Mouse (Mus musculus): ENCODE results near the gene Pdzk1. TPM values are rescaled to one million over a fixed set of nuclear protein-coding genes. Genes with fewer than 3 reads are reported as not detected.

The Pdzk1 gene
- polyA plus RNA-seq, 1 experiment from 2014 or later, result 0.21 TPM

- no peak overlapping the region for H3K4me2 ChIP-seq (replicated peaks; ENCODE audit: low read depth)
- no peak overlapping the region for H3K27ac ChIP-seq (replicated peaks)
- no peaks in the 10 kb centered on the region for H3K36me3 ChIP-seq (ENCODE audit: control insufficient read depth, insufficient read depth, low read length)
- DNase-seq (ENCODE audit: low spot score), result no peak
- no peak for ATAC-seq (ENCODE audit: low FRiP score, low TSS enrichment)
- no peak overlapping the region for H3K9ac ChIP-seq (ENCODE audit: low read length)
- no peaks in the 10 kb centered on the region for H3K4me1 ChIP-seq (replicated peaks; ENCODE audit: control insufficient read depth, insufficient read depth)
- H3K4me3 ChIP-seq (ENCODE audit: low read depth, low read length), result no peak overlapping the region
- TF ChIP-seq CTCF (IDR thresholded peaks at IDR 0.05; ENCODE audit: low read depth) (no peak), EP300 (optimal IDR thresholded peaks at IDR 0.05) (no peak)
- H3K27me3 ChIP-seq (ENCODE audit: control insufficient read depth, insufficient read depth, low read length), result no peaks in the 10 kb centered on the region
- WGBS, result 91% methylated on average over 6 of the region's 6 CpGs
- H3K9me3 ChIP-seq (ENCODE audit: control insufficient read depth, low read length), result no peaks in the 10 kb centered on the region
Measured at GRCm38 (mm10) chr3:96845191-96845590, 16.1 kb downstream of the Pdzk1 start.

- H3K4me2 ChIP-seq (replicated peaks; ENCODE audit: low read depth), result no peak overlapping the region
- DNase-seq (ENCODE audit: low spot score) (no peak), ATAC-seq (ENCODE audit: low FRiP score, low TSS enrichment) (no peak)
- TF ChIP-seq CTCF (IDR thresholded peaks at IDR 0.05; ENCODE audit: low read depth) (no peak), EP300 (optimal IDR thresholded peaks at IDR 0.05) (no peak)
- no peaks in the 10 kb centered on the region for H3K36me3 ChIP-seq (ENCODE audit: control insufficient read depth, insufficient read depth, low read length)
- no peak overlapping the region for H3K4me3 ChIP-seq (ENCODE audit: low read depth, low read length)
- H3K9me3 ChIP-seq (ENCODE audit: control insufficient read depth, low read length), result no peaks in the 10 kb centered on the region
- H3K27me3 ChIP-seq (ENCODE audit: control insufficient read depth, insufficient read depth, low read length), result no peaks in the 10 kb centered on the region
- no peak overlapping the region for H3K27ac ChIP-seq (replicated peaks)
- 54% methylated on average over 9 of the region's 9 CpGs for WGBS
- H3K4me1 ChIP-seq (replicated peaks; ENCODE audit: control insufficient read depth, insufficient read depth), result no peaks in the 10 kb centered on the region
- H3K9ac ChIP-seq (ENCODE audit: low read length), result no peak overlapping the region
Measured at GRCm38 (mm10) chr3:96845806-96846205, 16.7 kb downstream of the Pdzk1 start.

GRCm38 (mm10) chr3:96846985-96847384 is 17.9 kb downstream of the Pdzk1 start:
- 78% methylated on average over 12 of the region's 12 CpGs for WGBS
- no peak for ATAC-seq (ENCODE audit: low FRiP score, low TSS enrichment)
- H3K9me3 ChIP-seq (ENCODE audit: control insufficient read depth, low read length), result no peaks in the 10 kb centered on the region

GRCm38 (mm10) chr3:96847661-96848060 is 18.6 kb downstream of the Pdzk1 start:
- ATAC-seq (ENCODE audit: low FRiP score, low TSS enrichment) (no peak), DNase-seq (ENCODE audit: low spot score) (no peak)
- Histone ChIP-seq H3K4me3 (ENCODE audit: low read depth, low read length) (no peak overlapping the region), H3K4me2 (replicated peaks; ENCODE audit: low read depth) (no peak overlapping the region), H3K9ac (ENCODE audit: low read length) (no peak overlapping the region), H3K9me3 (ENCODE audit: control insufficient read depth, low read length) (no peaks in the 10 kb centered on the region), H3K36me3 (ENCODE audit: control insufficient read depth, insufficient read depth, low read length) (no peaks in the 10 kb centered on the region), H3K27me3 (ENCODE audit: control insufficient read depth, insufficient read depth, low read length) (no peaks in the 10 kb centered on the region), H3K27ac (replicated peaks) (no peak overlapping the region), H3K4me1 (replicated peaks; ENCODE audit: control insufficient read depth, insufficient read depth) (no peaks in the 10 kb centered on the region)
- WGBS, result 37% methylated on average over 6 of the region's 6 CpGs
- no peak for TF ChIP-seq CTCF (IDR thresholded peaks at IDR 0.05; ENCODE audit: low read depth)
- no peak for TF ChIP-seq EP300 (optimal IDR thresholded peaks at IDR 0.05)

More at GRCm38 (mm10) chr3:96846985-96847384, 17.9 kb downstream of the Pdzk1 start:
- Histone ChIP-seq H3K27me3 (ENCODE audit: control insufficient read depth, insufficient read depth, low read length) (no peaks in the 10 kb centered on the region), H3K9ac (ENCODE audit: low read length) (no peak overlapping the region), H3K27ac (replicated peaks) (no peak overlapping the region), H3K4me1 (replicated peaks; ENCODE audit: control insufficient read depth, insufficient read depth) (no peaks in the 10 kb centered on the region), H3K36me3 (ENCODE audit: control insufficient read depth, insufficient read depth, low read length) (no peaks in the 10 kb centered on the region), H3K4me2 (replicated peaks; ENCODE audit: low read depth) (no peak overlapping the region), H3K4me3 (ENCODE audit: low read depth, low read length) (no peak overlapping the region)
- TF ChIP-seq CTCF (IDR thresholded peaks at IDR 0.05; ENCODE audit: low read depth) (no peak), EP300 (optimal IDR thresholded peaks at IDR 0.05) (no peak)
- DNase-seq (ENCODE audit: low spot score), result no peak

GRCm38 (mm10) chr3:96848470-96848869 is 19.4 kb downstream of the Pdzk1 start:
- no peak overlapping the region for H3K4me2 ChIP-seq (replicated peaks; ENCODE audit: low read depth)
- WGBS, result 83% methylated on average over 7 of the region's 8 CpGs
- no peak for DNase-seq (ENCODE audit: low spot score)
- H3K36me3 ChIP-seq (ENCODE audit: control insufficient read depth, insufficient read depth, low read length), result no peaks in the 10 kb centered on the region
- no peaks in the 10 kb centered on the region for H3K4me1 ChIP-seq (replicated peaks; ENCODE audit: control insufficient read depth, insufficient read depth)
- ATAC-seq (ENCODE audit: low FRiP score, low TSS enrichment), result no peak
- no peak overlapping the region for H3K4me3 ChIP-seq (ENCODE audit: low read depth, low read length)
- no peak overlapping the region for H3K27ac ChIP-seq (replicated peaks)
- H3K9ac ChIP-seq (ENCODE audit: low read length), result no peak overlapping the region
- no peaks in the 10 kb centered on the region for H3K27me3 ChIP-seq (ENCODE audit: control insufficient read depth, insufficient read depth, low read length)
- no peaks in the 10 kb centered on the region for H3K9me3 ChIP-seq (ENCODE audit: control insufficient read depth, low read length)
- TF ChIP-seq EP300 (optimal IDR thresholded peaks at IDR 0.05) (no peak), CTCF (IDR thresholded peaks at IDR 0.05; ENCODE audit: low read depth) (no peak)

- Histone ChIP-seq H3K4me3 (ENCODE audit: low read depth, low read length) (no peak overlapping the region), H3K4me2 (replicated peaks; ENCODE audit: low read depth) (no peak overlapping the region), H3K9me3 (ENCODE audit: control insufficient read depth, low read length) (no peaks in the 10 kb centered on the region), H3K36me3 (ENCODE audit: control insufficient read depth, insufficient read depth, low read length) (no peaks in the 10 kb centered on the region), H3K4me1 (replicated peaks; ENCODE audit: control insufficient read depth, insufficient read depth) (no peaks in the 10 kb centered on the region), H3K27ac (replicated peaks) (no peak overlapping the region), H3K27me3 (ENCODE audit: control insufficient read depth, insufficient read depth, low read length) (no peaks in the 10 kb centered on the region), H3K9ac (ENCODE audit: low read length) (no peak overlapping the region)
- TF ChIP-seq CTCF (IDR thresholded peaks at IDR 0.05; ENCODE audit: low read depth) (no peak), EP300 (optimal IDR thresholded peaks at IDR 0.05) (no peak)
- no peak for DNase-seq (ENCODE audit: low spot score)
- WGBS, result 81% methylated on average over 2 of the region's 2 CpGs
- no peak for ATAC-seq (ENCODE audit: low FRiP score, low TSS enrichment)
Measured at GRCm38 (mm10) chr3:96849168-96849727, 20.2 kb downstream of the Pdzk1 start.
